Mouse (Mus musculus) liver, postnatal 0 days (tissue): ENCODE results near the gene Serpina3k. TPM values are rescaled to one million over a fixed set of nuclear protein-coding genes. Genes with fewer than 3 reads are reported as not detected.
"Not testable (repeated sequence)": the region's sequence is repeated elsewhere in the genome, so short reads cannot be mapped to it uniquely, and the experiment has no call there.

Experiments
- ATAC-seq: fragments of 200-750 bp; cut with Nextera tagmentation; 2 replicates; pipeline ENCODE4 v1.8.0; 2017; ENCODE audit warnings: mild to moderate bottlenecking, moderate library complexity
- DNase-seq: peaks from one replicate; pipeline ENCODE4 v3.0.0-alpha.2; 2016
- H3K27ac ChIP-seq: fragments of 300-500 bp; sonication (generic); 2 replicates; pipeline ENCODE4 v1.5.1; 2014; ENCODE audit warnings: antibody characterized with exemption, moderate library complexity, mild to moderate bottlenecking, low read depth
- H3K27me3 ChIP-seq: fragments of 300-500 bp; sonication (generic); 2 replicates; pipeline ENCODE4 v1.6.1; 2014; ENCODE audit warnings: low read length, control low read depth, mixed read lengths; ENCODE audit not compliant: insufficient read depth
- H3K36me3 ChIP-seq: fragments of 300-500 bp; sonication (generic); replicated peaks from 2 replicates; pipeline ENCODE4 v1.6.1; 2014; ENCODE audit warnings: mild to moderate bottlenecking, control low read depth, low read length, moderate library complexity, mixed read lengths; ENCODE audit not compliant: insufficient read depth
- H3K4me1 ChIP-seq: fragments of 300-500 bp; sonication (generic); 2 replicates; pipeline ENCODE4 v1.6.1; 2014; ENCODE audit warnings: antibody characterized with exemption, mild to moderate bottlenecking, control low read depth; ENCODE audit not compliant: insufficient read depth
- H3K4me2 ChIP-seq: fragments of 300-500 bp; sonication (generic); 2 replicates; pipeline ENCODE4 v1.6.1; 2014; ENCODE audit warnings: low read depth, mild to moderate bottlenecking, low read length, moderate library complexity, mixed read lengths
- H3K4me3 ChIP-seq: fragments of 300-500 bp; sonication (generic); 2 replicates; pipeline ENCODE4 v1.5.1; 2014; ENCODE audit warnings: low read depth, low read length
- H3K9ac ChIP-seq: fragments of 300-500 bp; sonication (generic); replicated peaks from 2 replicates; pipeline ENCODE4 v1.6.1; 2014; ENCODE audit warnings: mild to moderate bottlenecking, moderate library complexity
- H3K9me3 ChIP-seq: fragments of 300-500 bp; sonication (generic); 2 replicates; pipeline ENCODE4 v1.6.1; 2016; ENCODE audit warnings: mild to moderate bottlenecking, control low read depth, low read length, mixed read lengths
- CTCF ChIP-seq: sonication (generic); IDR thresholded peaks from 2 replicates; pipeline ENCODE4 v1.5.1; 2016; ENCODE audit warnings: antibody characterized with exemption, low read depth
- EP300 ChIP-seq: IDR thresholded peaks from 2 replicates; pipeline ENCODE4 v1.6.1; 2016; ENCODE audit warnings: antibody characterized with exemption, low read depth, mild to moderate bottlenecking
- WGBS: fragments of 180-500 bp; shearing (Covaris S2); extraction: QIAGEN DNeasy Blood & Tissue Kit; methylation state at CpG from one replicate; pipeline ENCODE4 v1.1.7; 2014; ENCODE audit not compliant: insufficient replicate concordance; 5-methylcytosine and 5-hydroxymethylcytosine counted together
- polyA plus RNA-seq: library from polyadenylated mRNA; unstranded; fragments of >200 nt; fragmentation: Nextera tagmentation; extraction: Ambion mirVana; gene quantifications from 2 replicates; pipeline ENCODE4 v1.2.1, GENCODE M21; 2015

Gene Serpina3k
- polyA plus RNA-seq, 1 experiment from 2014 or later: 479 TPM

DNA sequence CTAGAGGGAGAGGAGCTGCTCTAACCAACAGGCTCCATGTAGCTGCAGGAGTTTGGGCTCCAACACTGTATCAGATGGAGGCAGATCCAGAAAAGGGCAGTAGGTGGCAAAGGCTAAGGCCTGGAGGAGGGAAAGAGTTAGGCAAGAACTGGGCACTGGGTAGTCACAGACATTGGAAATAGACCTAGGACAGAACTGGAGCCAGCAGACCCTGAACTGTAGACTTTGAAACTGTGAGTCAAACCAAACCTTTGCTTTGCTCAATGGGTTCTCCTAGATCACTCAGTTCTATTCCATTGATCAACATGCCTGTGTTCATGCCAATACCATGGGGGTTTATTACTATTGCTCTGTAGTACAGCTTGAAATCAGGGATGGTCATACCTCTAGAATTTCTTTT, 47.7 kb downstream of the Serpina3k start:
- not testable (repeated sequence) for H3K9ac ChIP-seq, H3K4me2 ChIP-seq, H3K4me1 ChIP-seq, H3K27me3 ChIP-seq, H3K4me3 ChIP-seq, H3K9me3 ChIP-seq, H3K36me3 ChIP-seq, DNase-seq
- ATAC-seq: peak; percentile 86
- H3K27ac ChIP-seq: peak overlapping the region; percentile 81
- peak; percentile 59; the same call in 1 of the 2 replicates for TF ChIP-seq EP300

DNA sequence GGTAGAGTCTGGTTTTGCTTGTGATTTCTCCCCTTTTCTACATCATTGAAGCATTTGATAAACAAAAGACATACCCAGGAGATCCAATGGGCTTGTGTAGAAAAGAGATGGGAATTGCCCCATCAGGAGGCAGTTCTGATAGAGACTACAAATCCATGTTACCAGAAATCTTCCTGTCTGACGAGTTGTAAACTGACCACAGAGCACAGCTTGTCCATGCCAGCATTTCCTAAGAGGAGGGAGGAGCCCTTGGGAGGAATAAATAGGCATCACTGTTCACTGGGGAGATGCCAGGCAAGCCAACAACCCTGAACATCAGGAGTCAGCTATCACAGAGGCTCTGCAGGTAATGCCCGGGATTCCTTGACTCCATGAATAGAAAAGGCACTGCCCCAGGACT, 48.6 kb downstream of the Serpina3k start:
- peak; percentile 13 for DNase-seq
- 0 out of 2 replicates have a peak, but pooled peaks have one; percentile 47 for TF ChIP-seq EP300
- peak overlapping the region; percentile 61 for H3K9ac ChIP-seq
- ATAC-seq: peak; percentile 69
- H3K4me3 ChIP-seq: peak overlapping the region; percentile 37
- not testable (repeated sequence) for H3K27me3 ChIP-seq, H3K36me3 ChIP-seq, H3K4me1 ChIP-seq, H3K9me3 ChIP-seq
- peak overlapping the region; percentile 63 for H3K4me2 ChIP-seq
- 36% methylated on average over 2 of the region's 2 CpGs for WGBS
- peak overlapping the region; percentile 67; the same call in 1 of the 2 replicates for H3K27ac ChIP-seq

DNA sequence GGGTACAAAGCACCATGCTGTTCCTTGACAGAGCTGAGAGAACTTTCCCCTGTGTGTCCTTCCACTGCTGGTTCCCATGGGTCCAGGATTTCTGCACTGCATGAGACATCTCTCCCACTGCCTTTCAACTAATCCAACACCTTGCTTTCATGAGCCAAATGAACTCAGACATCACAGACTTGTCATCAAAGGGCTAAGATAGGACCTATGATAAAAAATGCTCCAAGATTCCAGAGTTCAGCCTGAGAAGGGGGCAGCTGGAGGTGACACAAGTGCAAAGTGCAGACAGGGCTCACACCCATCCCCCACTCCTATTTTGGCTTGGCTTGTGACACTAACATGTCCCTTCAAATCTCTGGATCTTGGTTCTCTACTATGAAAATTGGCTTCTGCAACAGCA, 50.2 kb downstream of the Serpina3k start:
- no peak overlapping the region for H3K9ac ChIP-seq
- DNase-seq: peak; percentile 33
- H3K27ac ChIP-seq: peak overlapping the region; percentile 60; the same call in 1 of the 2 replicates
- H3K4me2 ChIP-seq: peak overlapping the region; percentile 63
- no peak for TF ChIP-seq CTCF
- 0 out of 2 replicates have a peak, but pooled peaks have one; percentile 19 for TF ChIP-seq EP300
- H3K27me3 ChIP-seq: no peaks in the 10 kb centered on the region
- H3K4me1 ChIP-seq: peaks cover 10% of the 10 kb centered on the region; the same call in 1 of the 2 replicates
- H3K36me3 ChIP-seq: no peaks in the 10 kb centered on the region
- H3K4me3 ChIP-seq: peak overlapping the region; percentile 37
- no peak for ATAC-seq
- H3K9me3 ChIP-seq: no peaks in the 10 kb centered on the region

DNA sequence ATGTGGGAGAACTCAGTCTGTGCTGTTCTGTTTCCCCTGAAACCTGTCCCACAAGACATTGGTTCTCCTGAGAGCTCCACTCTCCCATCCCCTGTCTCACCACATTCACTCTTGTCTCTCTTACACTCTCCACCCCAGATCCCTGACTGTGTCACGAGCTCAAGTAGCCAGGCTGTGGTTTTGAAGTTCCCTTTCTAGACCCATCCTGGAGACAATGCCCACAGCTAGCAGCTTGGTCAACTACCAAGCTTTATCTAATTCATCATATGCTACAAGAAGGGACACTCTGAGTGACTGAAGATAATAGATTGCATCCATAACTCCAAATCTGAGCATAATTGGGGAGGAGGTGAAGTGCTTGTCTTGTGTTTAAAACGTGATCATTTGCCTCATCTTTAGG, 52.8 kb downstream of the Serpina3k start:
- H3K9ac ChIP-seq, H3K27me3 ChIP-seq, H3K36me3 ChIP-seq, H3K4me3 ChIP-seq, H3K27ac ChIP-seq, DNase-seq, H3K9me3 ChIP-seq, ATAC-seq, H3K4me1 ChIP-seq: not testable (repeated sequence)
- WGBS: 33% methylated on average over 2 of the region's 2 CpGs
- H3K4me2 ChIP-seq: peak overlapping the region; percentile 63; the same call in 1 of the 2 replicates

Other genes with a start within 250 kb of the Serpina3k start
- 0.54 and 0.58 TPM in 2 replicates for gene Serpina5, start 237.4 kb upstream of the Serpina3k start, polyA plus RNA-seq
- gene Serpina3a, start 225.8 kb upstream of the Serpina3k start, polyA plus RNA-seq: 0.12 TPM in 1 of 2 replicates, not detected in the other
- 0.65 and 0.73 TPM in 2 replicates for gene Serpina3b, start 210.5 kb upstream of the Serpina3k start, polyA plus RNA-seq
- 0.05 and 0.11 TPM in 2 replicates for gene Serpina3c, start 184.6 kb upstream of the Serpina3k start, polyA plus RNA-seq
- 2.5 and 4.1 TPM in 2 replicates for gene Serpina3f, start 123.9 kb upstream of the Serpina3k start, polyA plus RNA-seq
- gene Serpina3g, start 102.2 kb upstream of the Serpina3k start, polyA plus RNA-seq: 18.2 and 21.9 TPM in 2 replicates
- 0.44 and 0.95 TPM in 2 replicates for gene Serpina3i, start 75.4 kb upstream of the Serpina3k start, polyA plus RNA-seq
- gene Serpina3j, start 23.9 kb upstream of the Serpina3k start, polyA plus RNA-seq: not detected in 2 replicates
- 325 and 370 TPM in 2 replicates for gene Serpina3m, start within 50 bp of the Serpina3k start, polyA plus RNA-seq
- 302 and 340 TPM in 2 replicates for gene Serpina3n, start 68.2 kb downstream of the Serpina3k start, polyA plus RNA-seq
- gene Gsc, start 134.8 kb downstream of the Serpina3k start, polyA plus RNA-seq: not detected in 2 replicates